Mouse (Mus musculus): ENCODE results near the gene Pck1. TPM values are rescaled to one million over a fixed set of nuclear protein-coding genes. Genes with fewer than 3 reads are reported as not detected.

Pck1 gene
- polyA plus RNA-seq, 1 experiment from 2014 or later: 2.0 TPM

GRCm38 (mm10) chr2:173145808-173146207, 7.0 kb upstream of the Pck1 start:
- H3K4me1 ChIP-seq (ENCODE audit: control insufficient read depth, insufficient read depth, low read length): 0 out of 2 replicates have a peak, but pooled peaks cover 2% of the 10 kb centered on the region
- ATAC-seq (ENCODE audit: insufficient read depth, low FRiP score): no peak
- no peaks in the 10 kb centered on the region for H3K27me3 ChIP-seq (ENCODE audit: control insufficient read depth, insufficient read depth, low read length)
- no peak overlapping the region for H3K4me3 ChIP-seq (replicated peaks; ENCODE audit: low read length)
- H3K4me2 ChIP-seq (ENCODE audit: low read depth, low read length): no peak overlapping the region
- 42% methylated on average over 3 of the region's 3 CpGs for WGBS
- no peak overlapping the region for H3K27ac ChIP-seq (ENCODE audit: low read length)
- no peaks in the 10 kb centered on the region for H3K36me3 ChIP-seq (ENCODE audit: control insufficient read depth, insufficient read depth, low read length)
- no peaks in the 10 kb centered on the region for H3K9me3 ChIP-seq (replicated peaks; ENCODE audit: control insufficient read depth, low read length)
- no peak overlapping the region for H3K9ac ChIP-seq (ENCODE audit: low read length)

- Histone ChIP-seq H3K9ac (ENCODE audit: low read length) (no peak overlapping the region), H3K9me3 (replicated peaks; ENCODE audit: control insufficient read depth, low read length) (no peaks in the 10 kb centered on the region), H3K4me2 (ENCODE audit: low read depth, low read length) (no peak overlapping the region), H3K4me1 (ENCODE audit: control insufficient read depth, insufficient read depth, low read length) (peaks cover 11% of the 10 kb centered on the region), H3K27ac (ENCODE audit: low read length) (no peak overlapping the region), H3K27me3 (ENCODE audit: control insufficient read depth, insufficient read depth, low read length) (no peaks in the 10 kb centered on the region), H3K4me3 (replicated peaks; ENCODE audit: low read length) (no peak overlapping the region), H3K36me3 (ENCODE audit: control insufficient read depth, insufficient read depth, low read length) (no peaks in the 10 kb centered on the region)
- 53% methylated on average over 6 of the region's 6 CpGs for WGBS
- no peak for ATAC-seq (ENCODE audit: insufficient read depth, low FRiP score)
Measured at GRCm38 (mm10) chr2:173146728-173147127, 6.1 kb upstream of the Pck1 start.

GRCm38 (mm10) chr2:173148001-173148400, 4.8 kb upstream of the Pck1 start:
- Histone ChIP-seq H3K4me1 (ENCODE audit: control insufficient read depth, insufficient read depth, low read length) (peaks cover 18% of the 10 kb centered on the region), H3K9me3 (replicated peaks; ENCODE audit: control insufficient read depth, low read length) (no peaks in the 10 kb centered on the region), H3K4me2 (ENCODE audit: low read depth, low read length) (no peak overlapping the region), H3K9ac (ENCODE audit: low read length) (no peak overlapping the region), H3K36me3 (ENCODE audit: control insufficient read depth, insufficient read depth, low read length) (no peaks in the 10 kb centered on the region), H3K27ac (ENCODE audit: low read length) (no peak overlapping the region), H3K4me3 (replicated peaks; ENCODE audit: low read length) (no peak overlapping the region), H3K27me3 (ENCODE audit: control insufficient read depth, insufficient read depth, low read length) (no peaks in the 10 kb centered on the region)
- no peak for ATAC-seq (ENCODE audit: insufficient read depth, low FRiP score)
- 79% methylated on average over 5 of the region's 5 CpGs for WGBS

- Histone ChIP-seq H3K9ac (ENCODE audit: low read length) (no peak overlapping the region), H3K4me2 (ENCODE audit: low read depth, low read length) (no peak overlapping the region), H3K9me3 (replicated peaks; ENCODE audit: control insufficient read depth, low read length) (no peaks in the 10 kb centered on the region), H3K27me3 (ENCODE audit: control insufficient read depth, insufficient read depth, low read length) (no peaks in the 10 kb centered on the region), H3K4me3 (replicated peaks; ENCODE audit: low read length) (no peak overlapping the region), H3K27ac (ENCODE audit: low read length) (no peak overlapping the region), H3K36me3 (ENCODE audit: control insufficient read depth, insufficient read depth, low read length) (no peaks in the 10 kb centered on the region), H3K4me1 (ENCODE audit: control insufficient read depth, insufficient read depth, low read length) (peaks cover 21% of the 10 kb centered on the region)
- no peak for ATAC-seq (ENCODE audit: insufficient read depth, low FRiP score)
- 41% methylated on average over 5 of the region's 5 CpGs for WGBS
Measured at GRCm38 (mm10) chr2:173151352-173151751, 1.5 kb upstream of the Pck1 start.

GRCm38 (mm10) chr2:173151784-173152284, 1.0 kb upstream of the Pck1 start:
- Histone ChIP-seq H3K4me1 (ENCODE audit: control insufficient read depth, insufficient read depth, low read length) (peaks cover 21% of the 10 kb centered on the region), H3K4me3 (replicated peaks; ENCODE audit: low read length) (no peak overlapping the region), H3K36me3 (ENCODE audit: control insufficient read depth, insufficient read depth, low read length) (no peaks in the 10 kb centered on the region), H3K9ac (ENCODE audit: low read length) (no peak overlapping the region), H3K27ac (ENCODE audit: low read length) (no peak overlapping the region), H3K27me3 (ENCODE audit: control insufficient read depth, insufficient read depth, low read length) (no peaks in the 10 kb centered on the region), H3K4me2 (ENCODE audit: low read depth, low read length) (no peak overlapping the region), H3K9me3 (replicated peaks; ENCODE audit: control insufficient read depth, low read length) (no peaks in the 10 kb centered on the region)
- no peak for ATAC-seq (ENCODE audit: insufficient read depth, low FRiP score)
- 87% methylated on average over 7 of the region's 7 CpGs for WGBS

GRCm38 (mm10) chr2:173153266-173153665, 418 bp downstream of the Pck1 start:
- no peak for ATAC-seq (ENCODE audit: insufficient read depth, low FRiP score)
- no peaks in the 10 kb centered on the region for H3K9me3 ChIP-seq (replicated peaks; ENCODE audit: control insufficient read depth, low read length)
- peaks cover 21% of the 10 kb centered on the region for H3K4me1 ChIP-seq (ENCODE audit: control insufficient read depth, insufficient read depth, low read length)
- H3K9ac ChIP-seq (ENCODE audit: low read length): no peak overlapping the region
- 76% methylated on average over 10 of the region's 10 CpGs for WGBS
- peak overlapping the region; percentile 15; the same call in 1 of the 2 replicates for H3K27ac ChIP-seq (ENCODE audit: low read length)
- H3K4me2 ChIP-seq (ENCODE audit: low read depth, low read length): no peak overlapping the region
- H3K36me3 ChIP-seq (ENCODE audit: control insufficient read depth, insufficient read depth, low read length): no peaks in the 10 kb centered on the region
- no peak overlapping the region for H3K4me3 ChIP-seq (replicated peaks; ENCODE audit: low read length)
- no peaks in the 10 kb centered on the region for H3K27me3 ChIP-seq (ENCODE audit: control insufficient read depth, insufficient read depth, low read length)

GRCm38 (mm10) chr2:173154513-173154912, 1.7 kb downstream of the Pck1 start:
- peaks cover 23% of the 10 kb centered on the region for H3K4me1 ChIP-seq (ENCODE audit: control insufficient read depth, insufficient read depth, low read length)
- 91% methylated on average over 13 of the region's 13 CpGs for WGBS
- H3K4me3 ChIP-seq (replicated peaks; ENCODE audit: low read length): no peak overlapping the region
- no peak overlapping the region for H3K9ac ChIP-seq (ENCODE audit: low read length)
- no peak overlapping the region for H3K27ac ChIP-seq (ENCODE audit: low read length)
- H3K27me3 ChIP-seq (ENCODE audit: control insufficient read depth, insufficient read depth, low read length): no peaks in the 10 kb centered on the region
- no peak for ATAC-seq (ENCODE audit: insufficient read depth, low FRiP score)
- H3K9me3 ChIP-seq (replicated peaks; ENCODE audit: control insufficient read depth, low read length): no peaks in the 10 kb centered on the region
- H3K4me2 ChIP-seq (ENCODE audit: low read depth, low read length): no peak overlapping the region
- H3K36me3 ChIP-seq (ENCODE audit: control insufficient read depth, insufficient read depth, low read length): no peaks in the 10 kb centered on the region

- Histone ChIP-seq H3K36me3 (ENCODE audit: control insufficient read depth, insufficient read depth, low read length) (no peaks in the 10 kb centered on the region), H3K9me3 (replicated peaks; ENCODE audit: control insufficient read depth, low read length) (no peaks in the 10 kb centered on the region), H3K9ac (ENCODE audit: low read length) (no peak overlapping the region), H3K27me3 (ENCODE audit: control insufficient read depth, insufficient read depth, low read length) (no peaks in the 10 kb centered on the region), H3K4me1 (ENCODE audit: control insufficient read depth, insufficient read depth, low read length) (peaks cover 23% of the 10 kb centered on the region), H3K4me2 (ENCODE audit: low read depth, low read length) (no peak overlapping the region), H3K4me3 (replicated peaks; ENCODE audit: low read length) (no peak overlapping the region), H3K27ac (ENCODE audit: low read length) (no peak overlapping the region)
- 89% methylated on average over 14 of the region's 14 CpGs for WGBS
- ATAC-seq (ENCODE audit: insufficient read depth, low FRiP score): no peak
Measured at GRCm38 (mm10) chr2:173154962-173155361, 2.1 kb downstream of the Pck1 start.

- Histone ChIP-seq H3K4me1 (ENCODE audit: control insufficient read depth, insufficient read depth, low read length) (peaks cover 20% of the 10 kb centered on the region), H3K36me3 (ENCODE audit: control insufficient read depth, insufficient read depth, low read length) (no peaks in the 10 kb centered on the region), H3K9me3 (replicated peaks; ENCODE audit: control insufficient read depth, low read length) (no peaks in the 10 kb centered on the region), H3K4me2 (ENCODE audit: low read depth, low read length) (no peak overlapping the region), H3K27ac (ENCODE audit: low read length) (no peak overlapping the region), H3K9ac (ENCODE audit: low read length) (no peak overlapping the region), H3K27me3 (ENCODE audit: control insufficient read depth, insufficient read depth, low read length) (no peaks in the 10 kb centered on the region), H3K4me3 (replicated peaks; ENCODE audit: low read length) (no peak overlapping the region)
- ATAC-seq (ENCODE audit: insufficient read depth, low FRiP score): no peak
- WGBS: 93% methylated on average over 10 of the region's 10 CpGs
Measured at GRCm38 (mm10) chr2:173155907-173156306, 3.1 kb downstream of the Pck1 start.
